Mouse (Mus musculus) cerebellum, adult 2 months (tissue): Measurements from ENCODE around the gene Cyb561d1. TPM values are rescaled to one million over a fixed set of nuclear protein-coding genes. Genes with fewer than 3 reads are reported as not detected.

ENCODE experiments used
- DNase-seq, 2 experiments: peaks; one replicate each; pipeline ENCODE4 v3.0.0; 2021
- H3K27ac ChIP-seq: fragments of 200-500 bp; 2 replicates; pipeline ENCODE4 v1.5.1; 2012; ENCODE audit warnings: low read length, control low read depth, inconsistent platforms; ENCODE audit not compliant: insufficient read depth
- H3K27me3 ChIP-seq: fragments of 200-500 bp; 2 replicates; pipeline ENCODE4 v1.6.1; 2012; ENCODE audit warnings: inconsistent platforms, mild to moderate bottlenecking, low read length, moderate library complexity; ENCODE audit not compliant: control insufficient read depth, insufficient read depth
- H3K4me1 ChIP-seq: fragments of 200-500 bp; 2 replicates; pipeline ENCODE4 v1.6.1; 2011; ENCODE audit warnings: low read length; ENCODE audit not compliant: control insufficient read depth, insufficient read depth
- H3K4me3 ChIP-seq: fragments of 200-500 bp; replicated peaks from 2 replicates; pipeline ENCODE3; 2011; ENCODE audit warnings: mild to moderate bottlenecking, low read depth, low read length, control low read depth; ENCODE audit not compliant: insufficient read depth
- CTCF ChIP-seq: fragments of 200-500 bp; IDR thresholded peaks from 2 replicates; pipeline ENCODE4 v1.5.1; 2011; ENCODE audit warnings: low read depth, mild to moderate bottlenecking, control low read depth, low read length, moderate library complexity, borderline replicate concordance; ENCODE audit not compliant: insufficient read depth
- POLR2A ChIP-seq: fragments of 200-500 bp; IDR thresholded peaks from 2 replicates; pipeline ENCODE4 v1.6.1; 2011; ENCODE audit warnings: low read length, control low read depth, borderline replicate concordance; ENCODE audit not compliant: insufficient read depth
- WGBS: fragments of 180-500 bp; shearing (Covaris S2); methylation state at CpG from one replicate; pipeline ENCODE4 v1.1.7; 2018; 5-methylcytosine and 5-hydroxymethylcytosine counted together
- polyA plus RNA-seq: library from polyadenylated mRNA; depleted of rRNA; stranded (reverse); fragments of >200 nt; gene quantifications from 2 replicates; pipeline ENCODE4 v1.2.3, GENCODE M21; 2012

Gene Cyb561d1
- polyA plus RNA-seq, 1 experiment, result 13.1 TPM

DNA sequence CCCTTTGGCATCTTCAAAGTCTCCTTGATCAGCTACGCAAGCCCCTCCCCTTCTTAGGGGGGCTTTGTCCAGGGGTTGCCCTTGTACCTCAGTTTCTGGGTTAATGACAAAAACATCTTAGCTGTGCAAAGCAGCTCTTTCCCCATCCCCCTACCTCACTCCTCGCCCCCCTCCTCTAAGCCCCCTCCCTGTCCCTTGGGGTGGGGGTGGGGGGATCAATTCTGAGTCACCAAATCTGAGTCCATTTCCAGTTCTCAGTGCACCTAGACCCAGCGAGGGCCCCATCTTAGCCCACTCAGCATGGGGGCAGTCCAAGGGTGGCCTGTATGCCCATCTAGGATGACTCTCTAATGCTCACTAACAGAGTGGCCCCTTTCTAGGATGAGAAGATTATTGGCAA is 8.0 kb upstream of the Cyb561d1 start:
- H3K27me3 ChIP-seq, result no peaks in the 10 kb centered on the region
- peak; percentile 23 to 35 for DNase-seq
- H3K4me3 ChIP-seq, result peak overlapping the region; percentile 12
- TF ChIP-seq CTCF (no peak), POLR2A (no peak)
- no peak overlapping the region for H3K27ac ChIP-seq
- WGBS, result 42% methylated on average over 3 of the region's 3 CpGs
- peaks cover 12% of the 10 kb centered on the region for H3K4me1 ChIP-seq

GRCm38 (mm10) chr3:108206731-108207375 is 5.8 kb upstream of the Cyb561d1 start:
- Histone ChIP-seq H3K27me3 (no peaks in the 10 kb centered on the region), H3K27ac (no peak overlapping the region), H3K4me1 (peaks cover 20% of the 10 kb centered on the region), H3K4me3 (no peak overlapping the region)
- peak in 1 of 2 experiments; percentile 20 for DNase-seq
- 31% methylated on average over 15 of the region's 15 CpGs for WGBS
- TF ChIP-seq POLR2A (no peak), CTCF (no peak)

GRCm38 (mm10) chr3:108205601-108206000 is 4.6 kb upstream of the Cyb561d1 start:
- Histone ChIP-seq H3K4me3 (no peak overlapping the region), H3K4me1 (peaks cover 25% of the 10 kb centered on the region), H3K27me3 (no peaks in the 10 kb centered on the region), H3K27ac (no peak overlapping the region)
- TF ChIP-seq POLR2A, result no peak
- WGBS, result 95% methylated on average over 8 of the region's 8 CpGs
- no peak for DNase-seq

- no peak overlapping the region for H3K27ac ChIP-seq
- no peak overlapping the region for H3K4me3 ChIP-seq
- peaks cover 26% of the 10 kb centered on the region for H3K4me1 ChIP-seq
- DNase-seq, result no peak
- WGBS, result 89% methylated on average over 11 of the region's 11 CpGs
- H3K27me3 ChIP-seq, result no peaks in the 10 kb centered on the region
- no peak for TF ChIP-seq POLR2A
- TF ChIP-seq CTCF, result no peak
Measured at GRCm38 (mm10) chr3:108204470-108204869, 3.5 kb upstream of the Cyb561d1 start.

DNA sequence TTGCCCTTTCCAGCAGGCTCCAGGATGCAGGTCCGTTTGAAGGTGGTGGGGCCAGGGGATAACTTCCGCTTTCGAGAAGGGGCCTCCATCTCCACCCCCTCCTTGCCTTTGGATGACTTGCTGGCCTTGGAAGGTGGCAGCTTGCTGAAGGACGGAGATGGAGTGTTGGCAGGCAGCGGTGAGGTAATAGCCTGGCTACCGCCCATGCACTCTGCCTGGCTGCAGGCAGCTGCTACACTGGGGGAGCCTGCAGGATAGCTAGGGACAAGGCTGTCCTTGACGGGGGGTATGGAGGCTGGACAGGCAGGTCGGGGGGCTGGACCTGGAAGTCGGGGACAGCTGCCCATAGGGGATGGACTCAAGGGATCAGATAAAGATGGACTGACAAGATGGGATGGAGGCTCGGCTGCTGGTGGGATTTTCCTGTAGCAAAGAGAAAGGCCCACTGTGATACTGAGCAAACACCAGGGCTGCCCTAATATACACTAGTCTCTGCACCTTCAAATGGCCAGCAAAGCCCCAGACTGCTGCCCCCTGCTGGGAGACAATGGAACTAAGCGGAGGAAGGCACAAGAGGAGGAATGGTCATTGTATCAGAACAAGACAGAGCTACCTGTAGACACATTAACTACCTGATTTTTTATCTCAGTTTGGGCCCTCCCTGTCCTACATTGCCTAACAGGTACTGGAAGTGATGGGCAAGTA is 2.8 kb upstream of the Cyb561d1 start:
- DNase-seq, result peak; percentile 84 to 90
- H3K27ac ChIP-seq, result peak overlapping the region; percentile 49
- TF ChIP-seq POLR2A (no peak), CTCF (peak; percentile 79)
- H3K4me1 ChIP-seq, result peaks cover 26% of the 10 kb centered on the region
- WGBS, result 26% methylated on average over 11 of the region's 11 CpGs
- no peaks in the 10 kb centered on the region for H3K27me3 ChIP-seq
- H3K4me3 ChIP-seq, result no peak overlapping the region

GRCm38 (mm10) chr3:108203212-108203611 is 2.2 kb upstream of the Cyb561d1 start:
- Histone ChIP-seq H3K4me1 (peaks cover 26% of the 10 kb centered on the region), H3K4me3 (no peak overlapping the region), H3K27me3 (no peaks in the 10 kb centered on the region), H3K27ac (peak overlapping the region; percentile 49)
- peak; percentile 53 to 59 for DNase-seq
- TF ChIP-seq CTCF, result no peak
- TF ChIP-seq POLR2A, result 0 out of 2 replicates have a peak, but pooled peaks have one; percentile 13
- WGBS, result 21% methylated on average over 13 of the region's 13 CpGs

DNA sequence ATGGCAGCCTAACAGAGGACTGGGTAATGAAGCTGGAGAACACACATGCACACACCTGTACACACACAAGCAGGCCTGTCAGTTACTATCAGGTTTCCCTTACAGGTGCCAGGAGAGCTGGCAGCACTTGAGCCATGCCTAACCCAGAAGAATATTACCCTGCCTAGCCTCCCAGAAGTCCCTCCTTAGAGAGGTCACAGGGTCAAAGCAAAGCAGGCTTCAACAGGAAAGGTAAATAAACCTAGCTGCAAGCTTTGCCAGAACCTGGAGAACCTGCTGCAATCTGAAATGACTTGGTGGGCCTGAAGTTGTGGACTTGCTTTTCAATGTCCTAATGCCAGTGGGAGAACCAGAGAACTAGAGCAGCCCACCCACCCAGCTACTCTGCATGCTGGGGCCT is 1.5 kb upstream of the Cyb561d1 start:
- H3K4me3 ChIP-seq, result no peak overlapping the region
- H3K27ac ChIP-seq, result peak overlapping the region; percentile 25; the same call in 1 of the 2 replicates
- H3K4me1 ChIP-seq, result peaks cover 32% of the 10 kb centered on the region
- no peak for TF ChIP-seq POLR2A
- TF ChIP-seq CTCF, result no peak
- DNase-seq, result peak in 1 of 2 experiments; percentile 15
- no peaks in the 10 kb centered on the region for H3K27me3 ChIP-seq

GRCm38 (mm10) chr3:108199231-108199630 is 1.8 kb downstream of the Cyb561d1 start:
- Histone ChIP-seq H3K27ac (no peak overlapping the region), H3K4me1 (peaks cover 54% of the 10 kb centered on the region), H3K27me3 (no peaks in the 10 kb centered on the region), H3K4me3 (no peak overlapping the region)
- TF ChIP-seq CTCF (no peak), POLR2A (no peak)
- WGBS, result 88% methylated on average over 6 of the region's 6 CpGs
- peak in 1 of 2 experiments; percentile 17 for DNase-seq
